Mouse (Mus musculus) cortical plate, adult 2 months (tissue): ENCODE measurements around the gene Olfr773. TPM values are rescaled to one million over a fixed set of nuclear protein-coding genes. Genes with fewer than 3 reads are reported as not detected.
"Not testable (repeated sequence)": the region's sequence is repeated elsewhere in the genome, so short reads cannot be mapped to it uniquely, and the experiment has no call there.

Experiments used
- H3K27ac ChIP-seq: fragments of 200-500 bp; 2 replicates; pipeline ENCODE4 v1.5.1; 2012; ENCODE audit warnings: low read length, control low read depth, inconsistent platforms; ENCODE audit not compliant: insufficient read depth
- H3K4me1 ChIP-seq: fragments of 200-500 bp; 2 replicates; pipeline ENCODE4 v1.6.1; 2011; ENCODE audit warnings: low read length; ENCODE audit not compliant: control insufficient read depth, insufficient read depth
- H3K4me3 ChIP-seq: fragments of 200-500 bp; 2 replicates; pipeline ENCODE4 v1.5.1; 2011; ENCODE audit warnings: mild to moderate bottlenecking, low read length, control low read depth; ENCODE audit not compliant: insufficient read depth
- CTCF ChIP-seq: fragments of 200-500 bp; IDR thresholded peaks from 2 replicates; pipeline ENCODE4 v1.5.1; 2011; ENCODE audit warnings: mild to moderate bottlenecking, control low read depth, low read length; ENCODE audit not compliant: insufficient read depth; ENCODE audit errors: extremely low read depth
- POLR2A ChIP-seq: fragments of 200-500 bp; IDR thresholded peaks from 2 replicates; pipeline ENCODE4 v1.6.1; 2011; ENCODE audit warnings: mild to moderate bottlenecking, low read length, control low read depth; ENCODE audit not compliant: insufficient read depth; ENCODE audit errors: extremely low read depth
- polyA plus RNA-seq: library from polyadenylated mRNA; depleted of rRNA; stranded (reverse); fragments of >200 nt; gene quantifications from 2 replicates; pipeline ENCODE4 v1.2.3, GENCODE M21; 2012; rRNA removed

Gene Olfr773
- not detected in 2 replicates for polyA plus RNA-seq

GRCm38 (mm10) chr10:129187319-129187718 lies at the start of gene Olfr773:
Gene Olfr773 (minus strand): TSS chr10:129187419.
- not testable (repeated sequence) for H3K4me3 ChIP-seq, H3K4me1 ChIP-seq, H3K27ac ChIP-seq

- no peak within 1 kb of the TSS for H3K27ac ChIP-seq
- no peak within 1 kb of the TSS for H3K4me3 ChIP-seq
- no peaks in the 10 kb centered on the region for H3K4me1 ChIP-seq
- no peak for TF ChIP-seq CTCF
- TF ChIP-seq POLR2A = no peak
Observed at GRCm38 (mm10) chr10:129235904-129236303, 48.7 kb upstream of the Olfr773 start, which contains the start of gene Olfr774. Gene Olfr774 (plus strand): TSS chr10:129236204.

- no peak for TF ChIP-seq POLR2A
- no peak for TF ChIP-seq CTCF
- no peak overlapping the region for H3K4me3 ChIP-seq
Observed at GRCm38 (mm10) chr10:129230737-129231136, 43.5 kb upstream of the Olfr773 start.

GRCm38 (mm10) chr10:129177821-129178220 lies 9.4 kb downstream of the Olfr773 start, which contains the start of gene Olfr772:
Gene Olfr772 (minus strand): TSS chr10:129177921.
- not testable (repeated sequence) for H3K4me3 ChIP-seq, H3K27ac ChIP-seq, H3K4me1 ChIP-seq

More at GRCm38 (mm10) chr10:129230737-129231136, 43.5 kb upstream of the Olfr773 start:
- Histone ChIP-seq H3K27ac (no peak overlapping the region), H3K4me1 (no peaks in the 10 kb centered on the region)

- Histone ChIP-seq H3K4me1 (no peaks in the 10 kb centered on the region), H3K4me3 (no peak within 1 kb of the TSS), H3K27ac (no peak within 1 kb of the TSS)
- TF ChIP-seq POLR2A = no peak
- TF ChIP-seq CTCF = no peak
Observed at GRCm38 (mm10) chr10:129164651-129165050, 22.6 kb downstream of the Olfr773 start, which contains the start of gene Olfr771. Gene Olfr771 (minus strand): TSS chr10:129164751.

- no peak within 1 kb of the TSS for H3K4me3 ChIP-seq
- H3K27ac ChIP-seq = no peak within 1 kb of the TSS
- TF ChIP-seq CTCF = no peak
- TF ChIP-seq POLR2A = no peak
- no peaks in the 10 kb centered on the region for H3K4me1 ChIP-seq
Observed at GRCm38 (mm10) chr10:129138898-129139297, 48.3 kb downstream of the Olfr773 start, which contains the start of gene Olfr770. Gene Olfr770 (minus strand): TSS chr10:129138998.

Other genes starting within 250 kb of the Olfr773 start
- not detected in 2 replicates for gene Mettl7b, start 226.4 kb downstream of the Olfr773 start, polyA plus RNA-seq
- gene Olfr9, start 198.0 kb downstream of the Olfr773 start, polyA plus RNA-seq = not detected in 2 replicates
- not detected in 2 replicates for gene Olfr763, start 176.6 kb downstream of the Olfr773 start, polyA plus RNA-seq
- not detected in 2 replicates for gene Olfr764-ps1, start 147.5 kb downstream of the Olfr773 start, polyA plus RNA-seq
- gene Olfr765, start 137.4 kb downstream of the Olfr773 start, polyA plus RNA-seq = not detected in 2 replicates
- not detected in 2 replicates for gene Olfr766-ps1, start 118.4 kb downstream of the Olfr773 start, polyA plus RNA-seq
- not detected in 2 replicates for gene Olfr767, start 104.5 kb downstream of the Olfr773 start, polyA plus RNA-seq
- gene Olfr768, start 88.0 kb downstream of the Olfr773 start, polyA plus RNA-seq = not detected in 2 replicates
- not detected in 2 replicates for gene Olfr769, start 69.6 kb downstream of the Olfr773 start, polyA plus RNA-seq
- not detected in 2 replicates for gene Olfr770, start 48.4 kb downstream of the Olfr773 start, polyA plus RNA-seq
- gene Olfr771, start 22.7 kb downstream of the Olfr773 start, polyA plus RNA-seq = not detected in 2 replicates
- gene Olfr772, start 9.5 kb downstream of the Olfr773 start, polyA plus RNA-seq = not detected in 2 replicates
- not detected in 2 replicates for gene Olfr774, start 48.8 kb upstream of the Olfr773 start, polyA plus RNA-seq
- gene Olfr775, start 61.0 kb upstream of the Olfr773 start, polyA plus RNA-seq = not detected in 2 replicates
- not detected in 2 replicates for gene Olfr776, start 71.7 kb upstream of the Olfr773 start, polyA plus RNA-seq
- not detected in 2 replicates for gene Olfr777, start 84.1 kb upstream of the Olfr773 start, polyA plus RNA-seq
- not detected in 2 replicates for gene Olfr780, start 130.7 kb upstream of the Olfr773 start, polyA plus RNA-seq
- gene Olfr781, start 141.4 kb upstream of the Olfr773 start, polyA plus RNA-seq = not detected in 2 replicates
- gene Olfr782, start 161.4 kb upstream of the Olfr773 start, polyA plus RNA-seq = not detected in 2 replicates
- gene Olfr784, start 196.7 kb upstream of the Olfr773 start, polyA plus RNA-seq = 0.21 and 0.31 TPM in 2 replicates
- gene Olfr785, start 218.0 kb upstream of the Olfr773 start, polyA plus RNA-seq = not detected in 2 replicates
- not detected in 2 replicates for gene Olfr786, start 239.9 kb upstream of the Olfr773 start, polyA plus RNA-seq